Mouse (Mus musculus) induced T-regulatory cell, adult 2 months (primary cell): ENCODE results near the gene Lrrn2.
"Not testable (repeated sequence)": the region's sequence is repeated elsewhere in the genome, so short reads cannot be mapped to it uniquely, and the experiment has no call there.

Experiments
- DNase-seq: peaks from one replicate; pipeline ENCODE4 v3.0.0-alpha.2; 2012; ENCODE audit warnings: low read depth

The Lrrn2 gene

DNA sequence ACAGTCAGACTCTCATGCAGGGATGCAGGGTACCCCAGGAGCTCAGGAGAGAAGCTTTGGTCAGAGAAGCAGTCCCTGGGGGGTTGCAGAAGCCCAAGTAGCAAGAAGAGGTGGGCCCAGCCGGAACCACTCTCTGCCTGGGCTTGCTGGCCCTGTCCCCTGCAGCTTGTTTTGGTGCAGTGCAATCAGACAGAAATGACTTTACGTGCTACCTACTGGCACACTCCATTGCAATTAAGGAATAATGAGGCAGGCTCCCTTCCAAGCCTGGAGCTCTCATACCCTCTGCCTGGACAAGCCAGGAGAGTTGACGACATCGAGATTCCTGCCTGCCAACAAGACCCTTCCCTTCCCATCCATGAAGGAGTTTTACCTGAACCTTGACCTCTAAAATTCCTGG lies 50.2 kb downstream of the Lrrn2 start:
- DNase-seq: no peak

GRCm38 (mm10) chr1:132932421-132932820 lies 52.3 kb downstream of the Lrrn2 start:
- no peak for DNase-seq

GRCm38 (mm10) chr1:132934856-132935255 lies 54.8 kb downstream of the Lrrn2 start:
- no peak for DNase-seq

DNA sequence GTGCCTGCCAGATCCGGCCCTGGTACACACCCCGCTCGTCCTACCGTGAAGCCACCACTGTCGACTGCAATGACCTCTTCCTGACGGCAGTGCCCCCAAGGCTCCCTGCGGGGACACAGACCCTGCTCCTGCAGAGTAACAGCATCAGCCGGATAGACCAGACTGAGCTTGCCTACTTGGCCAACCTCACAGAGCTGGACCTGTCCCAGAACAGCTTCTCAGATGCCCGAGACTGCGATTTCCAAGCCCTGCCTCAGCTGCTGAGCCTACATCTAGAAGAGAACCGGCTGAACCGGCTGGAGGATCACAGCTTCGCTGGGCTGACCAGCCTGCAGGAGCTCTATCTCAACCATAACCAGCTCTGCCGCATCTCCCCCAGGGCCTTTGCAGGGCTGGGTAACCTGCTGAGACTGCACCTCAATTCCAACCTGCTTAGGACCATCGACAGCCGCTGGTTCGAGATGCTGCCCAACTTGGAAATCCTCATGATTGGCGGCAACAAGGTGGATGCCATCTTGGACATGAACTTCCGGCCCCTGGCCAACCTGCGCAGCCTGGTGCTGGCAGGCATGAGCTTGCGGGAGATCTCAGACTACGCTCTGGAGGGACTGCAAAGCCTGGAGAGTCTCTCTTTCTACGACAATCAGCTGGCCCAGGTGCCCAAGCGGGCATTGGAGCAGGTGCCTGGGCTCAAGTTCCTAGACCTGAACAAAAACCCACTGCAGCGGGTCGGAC lies 57.4 kb downstream of the Lrrn2 start:
- no peak for DNase-seq

DNA sequence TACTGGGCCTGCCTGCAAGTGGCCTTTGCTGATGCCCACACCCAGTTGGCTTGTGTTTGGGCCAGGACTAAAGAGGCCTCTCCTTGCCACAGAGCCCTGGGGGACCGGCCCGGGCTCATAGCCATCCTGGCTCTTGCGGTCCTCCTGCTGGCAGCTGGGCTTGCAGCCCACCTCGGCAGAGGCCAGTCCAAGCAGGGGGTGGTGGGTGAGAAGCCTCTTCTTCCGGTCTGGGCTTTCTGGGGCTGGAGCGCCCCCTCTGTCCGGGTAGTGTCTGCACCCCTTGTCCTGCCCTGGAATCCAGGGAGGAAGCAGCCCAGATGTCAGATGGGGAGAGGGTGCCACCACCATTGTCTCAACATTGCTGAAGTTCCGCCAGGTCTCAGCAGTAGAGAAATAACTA lies 58.9 kb downstream of the Lrrn2 start:
- DNase-seq: no peak

GRCm38 (mm10) chr1:132945826-132946225 lies 65.8 kb downstream of the Lrrn2 start:
- DNase-seq: no peak

DNA sequence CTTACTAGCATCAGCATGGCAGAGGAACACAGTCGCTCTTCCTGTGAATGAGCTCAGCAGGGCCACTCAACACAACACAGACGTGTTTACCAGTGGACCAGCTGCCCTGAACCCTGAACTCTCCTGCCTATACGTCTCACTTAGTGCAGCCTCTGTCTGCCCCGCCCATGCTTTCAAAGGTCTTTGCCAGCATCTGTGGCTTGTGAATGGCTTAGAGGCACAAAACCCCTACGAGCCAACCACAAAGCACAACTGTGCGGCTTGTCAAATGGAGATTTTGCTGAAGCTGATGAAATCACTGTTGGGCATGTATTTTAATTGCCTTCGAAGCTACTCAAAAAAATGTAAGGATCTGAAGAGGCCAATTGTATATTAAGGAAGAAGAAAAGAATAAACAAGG lies 67.7 kb downstream of the Lrrn2 start:
- no peak for DNase-seq

- no peak for DNase-seq
Measured at GRCm38 (mm10) chr1:132956809-132957208, 76.7 kb downstream of the Lrrn2 start.

- no peak for DNase-seq
Measured at GRCm38 (mm10) chr1:132961751-132962150, 81.7 kb downstream of the Lrrn2 start.

- no peak for DNase-seq
Measured at GRCm38 (mm10) chr1:132964106-132964505, 84.0 kb downstream of the Lrrn2 start.

DNA sequence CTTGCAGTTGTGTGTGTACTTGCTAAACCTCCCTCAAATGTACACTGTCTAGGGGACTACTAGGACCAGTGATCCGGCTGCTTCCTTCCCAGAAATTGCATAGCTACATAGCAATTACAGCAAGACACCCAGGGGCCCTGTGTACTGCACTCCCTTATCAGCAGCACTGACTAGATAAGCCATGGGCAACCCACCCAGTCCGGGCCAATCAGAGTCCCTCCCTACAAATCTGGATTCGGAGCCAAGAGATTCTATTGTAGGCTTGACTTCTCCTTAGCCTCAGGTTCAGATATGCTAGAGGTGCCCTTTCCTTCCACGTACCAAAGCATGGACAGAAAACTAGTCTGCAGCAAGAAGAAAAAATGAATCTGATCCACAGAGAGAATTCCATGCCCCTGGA lies 84.6 kb downstream of the Lrrn2 start:
- no peak for DNase-seq

DNA sequence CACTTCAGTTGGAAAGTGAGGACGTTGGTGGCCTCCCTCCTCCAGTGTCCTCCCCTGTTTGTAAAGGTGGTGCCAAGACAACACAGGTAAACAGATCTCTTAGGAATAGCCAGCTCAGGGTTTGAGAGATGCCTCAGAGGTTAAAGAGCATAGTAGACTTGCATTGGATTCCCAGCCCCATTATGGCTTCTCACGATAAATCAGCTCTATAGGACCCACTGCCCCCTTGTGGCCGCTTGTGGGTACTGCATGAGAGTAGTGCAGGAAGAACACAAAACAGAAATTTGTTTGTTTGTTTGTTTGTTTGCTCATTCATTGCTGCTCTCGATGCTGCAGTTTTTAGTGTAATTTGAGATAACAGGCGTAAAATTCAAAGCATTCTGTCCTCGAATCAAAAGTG lies 88.6 kb downstream of the Lrrn2 start:
- DNase-seq: peak; percentile 78

DNA sequence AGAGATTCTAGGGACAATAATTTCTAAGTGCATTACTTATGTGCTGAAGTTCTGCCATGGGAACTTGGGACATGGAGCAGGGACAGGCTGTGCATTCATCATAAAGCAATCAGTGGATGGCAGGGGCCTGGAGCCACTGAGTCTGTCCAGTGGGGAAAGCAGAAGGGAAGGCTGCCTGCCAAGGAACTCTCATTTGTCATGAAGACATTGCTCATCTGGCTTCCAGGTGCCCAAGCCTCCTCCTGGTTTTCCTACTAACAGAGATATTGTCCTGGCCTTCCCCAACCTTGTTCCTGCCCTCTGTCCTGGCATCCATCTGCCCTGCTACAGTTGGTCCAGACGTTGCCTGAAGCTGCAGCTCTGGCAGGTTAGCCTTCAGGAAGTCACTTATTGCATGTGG lies 97.3 kb downstream of the Lrrn2 start:
- no peak for DNase-seq

- no peak for DNase-seq
Measured at GRCm38 (mm10) chr1:132981232-132981631, 101.2 kb downstream of the Lrrn2 start.

DNA sequence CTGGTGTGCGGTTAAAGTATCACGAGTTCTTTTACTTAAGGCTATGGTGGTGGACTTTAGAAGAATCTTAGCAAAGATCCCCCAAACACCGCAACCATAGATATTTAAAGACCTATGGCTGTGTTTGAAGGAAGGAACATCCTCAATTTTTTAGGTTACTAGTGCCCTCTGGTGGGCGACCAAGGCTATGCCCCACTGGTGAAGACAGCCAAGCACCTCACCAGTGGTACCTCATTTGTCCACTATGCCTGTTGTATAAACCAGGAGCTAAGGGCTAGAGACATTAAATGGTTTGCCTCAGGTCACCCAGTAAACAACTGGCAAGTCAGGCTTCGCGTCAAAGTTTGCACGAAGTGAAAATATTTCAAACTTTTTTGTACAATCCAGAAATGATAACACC lies 102.7 kb downstream of the Lrrn2 start:
- peak; percentile 64 for DNase-seq

DNA sequence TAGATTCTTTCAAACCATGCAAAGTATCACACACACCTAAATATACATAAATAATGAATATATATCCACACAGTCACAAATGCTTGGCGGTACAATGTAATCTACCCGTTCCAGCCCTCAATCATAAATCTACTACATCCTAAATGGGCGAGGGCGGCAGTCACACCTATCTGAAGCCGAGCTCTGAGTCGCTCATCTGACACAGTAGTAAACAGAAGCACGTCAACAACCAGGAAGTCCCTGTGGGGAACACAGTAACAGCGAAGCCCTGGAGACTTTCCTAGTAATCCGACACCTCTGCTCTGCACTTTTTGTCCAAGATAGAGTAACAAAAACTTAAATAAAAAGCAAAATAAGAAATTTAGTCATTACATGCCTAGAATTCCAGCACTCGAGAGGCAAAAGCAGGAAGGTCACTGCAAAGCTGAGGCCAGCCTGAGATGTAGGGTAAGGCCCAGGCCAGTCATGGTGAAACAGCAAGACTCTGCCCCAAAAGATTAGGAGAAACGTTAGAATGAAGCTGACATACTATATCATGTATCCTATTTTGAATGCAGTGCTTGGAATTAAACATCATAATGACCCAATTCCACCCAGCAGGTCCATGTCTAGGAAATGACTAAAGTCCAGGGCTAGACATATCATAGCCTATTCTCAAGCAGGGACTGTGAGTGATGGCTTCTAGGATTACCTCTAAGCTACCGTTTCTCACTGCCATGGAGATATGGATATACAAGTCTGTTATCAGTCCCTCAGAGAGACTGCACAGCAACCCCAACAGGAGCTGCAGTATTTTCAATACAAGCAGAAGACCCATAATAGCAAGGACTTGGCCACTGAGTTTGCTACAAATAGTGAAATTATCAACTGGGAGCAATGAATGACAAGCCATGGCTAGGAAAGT lies 108.7 kb downstream of the Lrrn2 start:
- not testable (repeated sequence) for DNase-seq
